Mouse (Mus musculus): ENCODE measurements at regions not wholly inside any gene's neighbourhood (a gene's known extent, or its start where the extent isn't known, plus 50 kb on each side); places are given as distances from the start of the nearest gene placed in this dataset.

- no peak for DNase-seq (ENCODE audit: low spot score)
- H3K9me3 ChIP-seq, result no peaks in the 10 kb centered on the region
- H3K27ac ChIP-seq, result no peak overlapping the region
- H3K4me3 ChIP-seq, result no peak overlapping the region
- H3K36me3 ChIP-seq, result no peaks in the 10 kb centered on the region
- no peaks in the 10 kb centered on the region for H3K27me3 ChIP-seq (ENCODE audit: insufficient read depth, poor library complexity, severe bottlenecking)
- H3K4me1 ChIP-seq (replicated peaks), result peaks cover 16% of the 10 kb centered on the region
- 7% methylated on average over 1 of the region's 1 CpGs for WGBS
These were observed 51.4 kb upstream of the Topaz1 start for GRCm38 (mm10) chr9:122695724-122696123.

All from hindbrain, embryonic 10.5 days (tissue).